Mouse (Mus musculus) thymus, adult 2 months (tissue): ENCODE results near the gene Eps8l1.

Experiments used
- CTCF ChIP-seq: fragments of 200-500 bp; IDR thresholded peaks from 2 replicates; pipeline ENCODE4 v1.5.1; 2012; ENCODE audit warnings: mild to moderate bottlenecking, control low read depth, low read length, moderate library complexity, borderline replicate concordance; ENCODE audit not compliant: control insufficient read depth, poor library complexity, insufficient read depth; ENCODE audit errors: extremely low read depth
- POLR2A ChIP-seq: fragments of 200-500 bp; IDR thresholded peaks from 2 replicates; pipeline ENCODE4 v1.6.1; 2012; ENCODE audit warnings: mild to moderate bottlenecking, low read length, control low read depth, moderate library complexity; ENCODE audit not compliant: control insufficient read depth, poor library complexity, insufficient read depth; ENCODE audit errors: extremely low read depth

DNA sequence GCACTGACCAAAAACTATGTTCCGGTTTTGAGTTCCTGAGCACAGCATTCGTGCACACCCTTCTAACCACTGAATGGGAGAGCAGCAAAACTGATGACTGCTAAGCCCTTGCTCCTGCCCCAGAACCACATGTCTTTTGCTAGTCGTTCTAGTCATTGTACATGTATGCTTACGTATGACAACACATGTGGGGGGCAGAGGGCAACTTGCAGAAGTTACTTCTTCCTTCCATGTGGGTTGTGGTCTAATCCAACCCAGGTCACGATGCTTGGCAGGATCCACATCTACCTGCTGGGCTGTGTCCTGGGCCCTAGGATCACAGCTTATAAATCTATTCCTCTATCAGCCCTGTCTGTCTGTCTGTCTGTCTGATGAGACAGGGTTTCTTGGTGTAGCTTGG lies 43.4 kb downstream of the Eps8l1 start:
- no peak for TF ChIP-seq POLR2A
- no peak for TF ChIP-seq CTCF
